Comparison of ENCODE assay signal across 8 mouse cellular contexts in genomic region chr11:102257514-102257913, GRCm38 (mm10). TPM values are rescaled to one million over a fixed set of nuclear protein-coding genes. Genes with fewer than 3 reads are reported as not detected.
DNase-seq lines count a peak whose midpoint lies in the region; ATAC-seq and TF ChIP-seq lines count a peak whose summit lies in the region.

No protein-coding gene starts in this region.

- peak overlapping the region; percentile 11 for H3K4me2 ChIP-seq in limb, embryonic 13.5 days (replicated peaks)

- peak; percentile 25 for DNase-seq in CD4-positive, CD25-positive, alpha-beta regulatory T cell, adult 2 months (ENCODE audit: low read depth, low spot score)
- DNase-seq in left cerebral cortex, postnatal 4 days: peak; percentile 35
- DNase-seq in left cerebral cortex, adult 8-10 months (ENCODE audit: low spot score in 2 of 2): no peak
- peak; percentile 65 for DNase-seq in brain, embryonic 14.5 days (ENCODE audit: low read depth)
- DNase-seq in testis, postnatal 14 days (ENCODE audit: low spot score): no peak
- DNase-seq in adrenal gland, adult 18-20 months (ENCODE audit: low spot score in 2 of 2): no peak

- intact Hi-C loops in left cerebral cortex, postnatal 4 days (cut with DNase I): no loop called here

- H3K4me1 ChIP-seq in limb, embryonic 13.5 days: peaks cover 18% of the 10 kb centered on the region

- 29% methylated on average over 9 of the region's 9 CpGs for WGBS in limb, embryonic 13.5 days

- peak; percentile 63 for TF ChIP-seq CTCF in brain, embryonic 14.5 days (IDR thresholded peaks at IDR 0.05; ENCODE audit: borderline replicate concordance, extremely low read depth, insufficient read depth, insufficient read length)

- no peaks in the 10 kb centered on the region for H3K27me3 ChIP-seq in limb, embryonic 13.5 days

- peak overlapping the region; percentile 52; the same call in 1 of the 2 replicates for H3K27ac ChIP-seq in limb, embryonic 13.5 days

- no peak for TF ChIP-seq POLR2A in brain, embryonic 14.5 days (IDR thresholded peaks at IDR 0.05; ENCODE audit: borderline replicate concordance, extremely low read depth, insufficient read depth, insufficient read length, poor library complexity, severe bottlenecking)

- peaks cover 60% of the 10 kb centered on the region for H3K36me3 ChIP-seq in limb, embryonic 13.5 days

- no peaks in the 10 kb centered on the region for H3K9me3 ChIP-seq in limb, embryonic 13.5 days

- H3K9ac ChIP-seq in limb, embryonic 13.5 days: peak overlapping the region; percentile 43; the same call in 1 of the 2 replicates

- no peak for ATAC-seq in CD4-positive, CD25-positive, alpha-beta regulatory T cell, adult 4 months
- peak; percentile 57; the same call in 1 of the 2 replicates for ATAC-seq in limb, embryonic 13.5 days (ENCODE audit: low FRiP score, low read depth)

- H3K4me3 ChIP-seq in limb, embryonic 13.5 days: no peak overlapping the region

RNA-seq across cellular contexts. Expression of gene BC030867, which starts 8.8 kb away (rescaled TPM):
- 1 to 10 TPM in 1 of 2 experiments, under 1 TPM in 1; 0.40 to 1.8 TPM for polyA plus RNA-seq in CD4-positive, CD25-positive, alpha-beta regulatory T cell, adult 4 months (2017; shearing (Covaris generic))
- 1 to 10 TPM; 1.4 to 1.6 TPM for total RNA-seq in left cerebral cortex, postnatal 4 days (2021)
- total RNA-seq in left cerebral cortex, adult 8-10 months (2022): 1 to 10 TPM in 3 of 4 experiments, under 1 TPM in 1; 0.76 to 1.6 (median 1.4) TPM
- 5.0 and 8.2 TPM in 2 replicates for polyA plus RNA-seq in brain, embryonic 14.5 days (2012; rRNA removed)
- 15.8 and 16.1 TPM in 2 replicates for polyA plus RNA-seq in limb, embryonic 13.5 days (2015; fragmentation: Nextera tagmentation; extraction: Ambion mirVana)
- total RNA-seq in adrenal gland, adult 18-20 months (2021): under 1 TPM in 1 of 2 experiments, not detected in 1; 0.46 TPM

RNA-seq across cellular contexts. Expression of gene Asb16, which starts 11.0 kb away (rescaled TPM):
- polyA plus RNA-seq in CD4-positive, CD25-positive, alpha-beta regulatory T cell, adult 4 months (2017; shearing (Covaris generic)): not detected
- total RNA-seq in left cerebral cortex, postnatal 4 days (2021): under 1 TPM; 0.91 to 0.98 TPM
- 1 to 10 TPM; 2.8 to 3.7 (median 3.3) TPM for total RNA-seq in left cerebral cortex, adult 8-10 months (2022)
- polyA plus RNA-seq in brain, embryonic 14.5 days (2012; rRNA removed): 0.25 and 0.56 TPM in 2 replicates
- 0.22 TPM in 2 replicates for polyA plus RNA-seq in limb, embryonic 13.5 days (2015; fragmentation: Nextera tagmentation; extraction: Ambion mirVana)
- under 1 TPM; 0.30 to 0.61 TPM for total RNA-seq in adrenal gland, adult 18-20 months (2021)

RNA-seq across cellular contexts. Expression of gene Tmub2, which starts 27.2 kb away (rescaled TPM):
- polyA plus RNA-seq in CD4-positive, CD25-positive, alpha-beta regulatory T cell, adult 4 months (2017; shearing (Covaris generic)): 10 to 100 TPM; 64.7 to 80.5 TPM
- 10 to 100 TPM; 53.6 to 56.1 TPM for total RNA-seq in left cerebral cortex, postnatal 4 days (2021)
- 10 to 100 TPM; 62.1 to 70.6 (median 65.6) TPM for total RNA-seq in left cerebral cortex, adult 8-10 months (2022)
- 74.7 and 88.3 TPM in 2 replicates for polyA plus RNA-seq in brain, embryonic 14.5 days (2012; rRNA removed)
- 52.8 and 57.3 TPM in 2 replicates for polyA plus RNA-seq in limb, embryonic 13.5 days (2015; fragmentation: Nextera tagmentation; extraction: Ambion mirVana)
- 10 to 100 TPM; 43.3 to 55.3 TPM for total RNA-seq in adrenal gland, adult 18-20 months (2021)

RNA-seq across cellular contexts. Expression of gene Hdac5, which starts 27.5 kb away (rescaled TPM):
- 10 to 100 TPM in 1 of 2 experiments, 1 to 10 TPM in 1; 6.5 to 12.3 TPM for polyA plus RNA-seq in CD4-positive, CD25-positive, alpha-beta regulatory T cell, adult 4 months (2017; shearing (Covaris generic))
- 100 to 1,000 TPM; 205 to 213 TPM for total RNA-seq in left cerebral cortex, postnatal 4 days (2021)
- 100 to 1,000 TPM; 245 to 275 (median 254) TPM for total RNA-seq in left cerebral cortex, adult 8-10 months (2022)
- polyA plus RNA-seq in brain, embryonic 14.5 days (2012; rRNA removed): 147 and 153 TPM in 2 replicates
- 61.9 and 68.6 TPM in 2 replicates for polyA plus RNA-seq in limb, embryonic 13.5 days (2015; fragmentation: Nextera tagmentation; extraction: Ambion mirVana)
- 100 to 1,000 TPM in 1 of 2 experiments, 10 to 100 TPM in 1; 79.1 to 115 TPM for total RNA-seq in adrenal gland, adult 18-20 months (2021)

RNA-seq across cellular contexts. Expression of gene Atxn7l3, which starts 38.9 kb away (rescaled TPM):
- 1 to 10 TPM; 7.2 to 7.3 TPM for polyA plus RNA-seq in CD4-positive, CD25-positive, alpha-beta regulatory T cell, adult 4 months (2017; shearing (Covaris generic))
- 100 to 1,000 TPM; 183 to 189 TPM for total RNA-seq in left cerebral cortex, postnatal 4 days (2021)
- total RNA-seq in left cerebral cortex, adult 8-10 months (2022): 100 to 1,000 TPM; 202 to 218 (median 208) TPM
- polyA plus RNA-seq in brain, embryonic 14.5 days (2012; rRNA removed): 116 and 130 TPM in 2 replicates
- 20.7 and 21.4 TPM in 2 replicates for polyA plus RNA-seq in limb, embryonic 13.5 days (2015; fragmentation: Nextera tagmentation; extraction: Ambion mirVana)
- 10 to 100 TPM; 44.3 to 53.4 TPM for total RNA-seq in adrenal gland, adult 18-20 months (2021)

Comparison
In these comparisons a context has a peak if more than half of its experiments do, and no peak if none do; other contexts are left out.
1. DNase-seq: peak in CD4-positive, CD25-positive, alpha-beta regulatory T cell, adult 2 months (single experiment), left cerebral cortex, postnatal 4 days (single experiment) and brain, embryonic 14.5 days (single experiment); none in left cerebral cortex, adult 8-10 months (0 of 2), testis, postnatal 14 days (single experiment) and adrenal gland, adult 18-20 months (0 of 2).